Mouse (Mus musculus) forebrain, embryonic 13.5 days (tissue): ENCODE data around the gene Slc44a3. TPM values are rescaled to one million over a fixed set of nuclear protein-coding genes. Genes with fewer than 3 reads are reported as not detected.

Source experiments
- ATAC-seq: fragments of 200-750 bp; cut with Nextera tagmentation; 2 replicates; pipeline ENCODE4 v1.8.0; 2017
- H3K27ac ChIP-seq: fragments of 300-500 bp; sonication (generic); 2 replicates; pipeline ENCODE4 v1.5.1; 2015; ENCODE audit warnings: inconsistent platforms, mild to moderate bottlenecking, moderate library complexity
- H3K27me3 ChIP-seq: fragments of 300-500 bp; sonication (generic); 2 replicates; pipeline ENCODE4 v1.6.1; 2015; ENCODE audit warnings: mild to moderate bottlenecking, inconsistent platforms
- H3K36me3 ChIP-seq: fragments of 300-500 bp; sonication (generic); 2 replicates; pipeline ENCODE4 v1.6.1; 2015; ENCODE audit warnings: mild to moderate bottlenecking, inconsistent platforms; ENCODE audit not compliant: poor library complexity, severe bottlenecking
- H3K4me1 ChIP-seq: fragments of 300-500 bp; sonication (generic); 2 replicates; pipeline ENCODE4 v1.6.1; 2015; ENCODE audit warnings: inconsistent platforms
- H3K4me2 ChIP-seq: fragments of 300-500 bp; sonication (generic); 2 replicates; pipeline ENCODE4 v1.6.1; 2015; ENCODE audit warnings: inconsistent platforms, mild to moderate bottlenecking, moderate library complexity
- H3K4me3 ChIP-seq: fragments of 300-500 bp; sonication (generic); 2 replicates; pipeline ENCODE4 v1.5.1; 2015; ENCODE audit warnings: mild to moderate bottlenecking, inconsistent platforms
- H3K9ac ChIP-seq: fragments of 300-500 bp; sonication (generic); 2 replicates; pipeline ENCODE4 v1.6.1; 2015; ENCODE audit warnings: mild to moderate bottlenecking, inconsistent platforms
- H3K9me3 ChIP-seq: fragments of 300-500 bp; sonication (generic); replicated peaks from 2 replicates; pipeline ENCODE4 v1.6.1; 2016; ENCODE audit warnings: inconsistent platforms
- whole genome bisulfite sequencing: fragments of 180-500 bp; shearing (Covaris S2); methylation state at CpG from one replicate; pipeline ENCODE4 v1.1.7; 2015; 5-methylcytosine and 5-hydroxymethylcytosine counted together
- polyA plus RNA-seq: library from polyadenylated mRNA; unstranded; fragments of >200 nt; fragmentation: Nextera tagmentation; extraction: Ambion mirVana; gene quantifications from 2 replicates; pipeline ENCODE4 v1.2.1, GENCODE M21; 2015

Gene Slc44a3
- polyA plus RNA-seq, 1 experiment from 2014 or later, result 0.57 TPM

DNA sequence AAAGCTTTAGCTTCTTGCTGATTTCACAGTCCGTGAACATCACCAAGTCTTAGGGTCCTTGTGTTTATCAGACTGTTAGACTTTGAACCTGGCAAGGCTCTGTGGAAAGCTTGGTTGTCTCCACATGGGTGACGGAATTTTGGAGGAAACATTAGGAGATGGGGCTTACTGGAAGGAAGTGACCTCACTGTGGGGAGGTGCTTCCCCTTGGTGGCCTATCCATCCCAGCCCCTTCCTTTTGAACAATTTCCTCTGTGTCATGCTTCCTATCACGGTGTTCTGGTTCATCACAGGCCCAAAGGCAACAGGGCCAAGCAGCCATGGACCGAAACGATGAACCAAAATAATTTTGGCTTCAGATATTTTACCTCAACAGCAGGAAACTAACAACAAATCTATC, 89.9 kb downstream of the Slc44a3 start:
- ATAC-seq, result no peak
- Histone ChIP-seq H3K9ac (no peak overlapping the region), H3K36me3 (peaks cover 51% of the 10 kb centered on the region), H3K27me3 (no peaks in the 10 kb centered on the region), H3K4me1 (peaks cover 24% of the 10 kb centered on the region), H3K9me3 (peaks cover 6% of the 10 kb centered on the region; the same call in 1 of the 2 replicates), H3K4me3 (no peak overlapping the region), H3K4me2 (no peak overlapping the region), H3K27ac (no peak overlapping the region)
- WGBS, result 95% methylated on average over 5 of the region's 5 CpGs

GRCm38 (mm10) chr3:121441504-121441903, 90.7 kb downstream of the Slc44a3 start:
- peaks cover 51% of the 10 kb centered on the region for H3K36me3 ChIP-seq
- no peak overlapping the region for H3K27ac ChIP-seq
- H3K4me3 ChIP-seq, result no peak overlapping the region
- H3K4me2 ChIP-seq, result no peak overlapping the region
- 96% methylated on average over 12 of the region's 12 CpGs for WGBS
- peaks cover 26% of the 10 kb centered on the region for H3K4me1 ChIP-seq
- ATAC-seq, result no peak
- no peak overlapping the region for H3K9ac ChIP-seq
- no peaks in the 10 kb centered on the region for H3K27me3 ChIP-seq
- peaks cover 6% of the 10 kb centered on the region; the same call in 1 of the 2 replicates for H3K9me3 ChIP-seq

DNA sequence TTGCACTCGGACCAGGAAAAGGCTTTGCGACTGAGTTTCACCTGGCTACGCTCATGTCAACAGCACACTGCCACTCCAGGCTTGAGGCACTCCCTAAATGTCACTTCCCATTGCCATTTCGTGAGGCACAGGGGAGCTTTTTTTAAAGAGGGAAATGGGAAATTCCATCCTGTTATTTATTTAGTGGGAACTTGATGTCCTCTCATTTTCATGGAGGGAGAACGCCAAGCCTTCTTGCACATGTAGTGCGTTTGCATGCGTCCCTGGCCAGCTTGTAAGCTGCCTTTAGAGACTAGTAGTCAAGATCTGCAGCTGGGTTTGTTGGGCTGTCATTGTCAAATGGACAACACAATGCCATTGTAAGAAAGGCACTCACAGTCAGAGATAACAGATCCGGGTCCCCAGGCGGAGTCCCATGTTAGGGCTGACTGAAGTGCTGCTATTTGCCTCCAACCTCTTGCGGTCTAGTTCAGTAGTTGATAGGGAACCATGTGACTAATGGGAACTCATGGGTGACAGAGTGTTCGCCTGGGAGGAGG, 92.5 kb downstream of the Slc44a3 start:
- H3K9ac ChIP-seq, result no peak overlapping the region
- no peak overlapping the region for H3K4me2 ChIP-seq
- H3K27ac ChIP-seq, result no peak overlapping the region
- H3K4me3 ChIP-seq, result no peak overlapping the region
- peaks cover 47% of the 10 kb centered on the region for H3K36me3 ChIP-seq
- ATAC-seq, result no peak
- peaks cover 35% of the 10 kb centered on the region for H3K4me1 ChIP-seq
- 85% methylated on average over 11 of the region's 11 CpGs for WGBS
- H3K9me3 ChIP-seq, result peaks cover 4% of the 10 kb centered on the region; the same call in 1 of the 2 replicates
- H3K27me3 ChIP-seq, result no peaks in the 10 kb centered on the region

DNA sequence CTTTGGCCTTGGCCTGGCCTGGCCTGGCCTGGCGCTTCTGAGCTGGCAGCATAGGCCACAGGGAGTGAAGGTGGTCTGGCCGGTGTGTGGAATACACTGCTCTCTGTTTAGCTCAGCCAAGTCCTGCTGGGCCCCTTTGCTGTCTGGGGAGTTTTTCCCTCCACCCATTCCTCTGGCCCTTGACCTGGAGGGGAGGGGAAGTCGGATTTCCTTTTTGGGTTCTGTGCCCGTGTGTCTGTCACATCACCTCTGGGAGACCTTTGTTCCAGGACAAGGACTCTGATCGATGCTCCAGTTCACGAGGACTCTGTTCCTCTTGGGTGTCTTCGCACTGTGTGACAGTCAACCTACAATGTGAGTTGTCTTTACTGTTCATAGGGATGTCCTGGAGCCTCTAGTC, 94.2 kb downstream of the Slc44a3 start:
- H3K9me3 ChIP-seq, result no peaks in the 10 kb centered on the region
- ATAC-seq, result no peak
- no peak overlapping the region for H3K9ac ChIP-seq
- H3K36me3 ChIP-seq, result peaks cover 35% of the 10 kb centered on the region
- H3K4me2 ChIP-seq, result no peak overlapping the region
- H3K4me3 ChIP-seq, result no peak overlapping the region
- 86% methylated on average over 7 of the region's 7 CpGs for WGBS
- H3K27ac ChIP-seq, result no peak overlapping the region
- no peaks in the 10 kb centered on the region for H3K27me3 ChIP-seq
- peaks cover 52% of the 10 kb centered on the region for H3K4me1 ChIP-seq

GRCm38 (mm10) chr3:121437070-121437469, 95.1 kb downstream of the Slc44a3 start:
- Histone ChIP-seq H3K27me3 (no peaks in the 10 kb centered on the region), H3K36me3 (peaks cover 26% of the 10 kb centered on the region), H3K9ac (no peak overlapping the region), H3K4me1 (peaks cover 60% of the 10 kb centered on the region), H3K27ac (no peak overlapping the region), H3K4me3 (no peak overlapping the region), H3K9me3 (no peaks in the 10 kb centered on the region), H3K4me2 (no peak overlapping the region)
- no peak for ATAC-seq
- WGBS, result 93% methylated on average over 7 of the region's 7 CpGs

GRCm38 (mm10) chr3:121435296-121435695, 96.9 kb downstream of the Slc44a3 start:
- Histone ChIP-seq H3K9ac (peak overlapping the region; percentile 13; the same call in 1 of the 2 replicates), H3K4me1 (peaks cover 69% of the 10 kb centered on the region), H3K9me3 (no peaks in the 10 kb centered on the region), H3K4me3 (no peak overlapping the region), H3K27ac (no peak overlapping the region), H3K27me3 (no peaks in the 10 kb centered on the region), H3K4me2 (no peak overlapping the region), H3K36me3 (peaks cover 14% of the 10 kb centered on the region; the same call in 1 of the 2 replicates)
- WGBS, result 87% methylated on average over 5 of the region's 5 CpGs
- ATAC-seq, result peak; percentile 14; the same call in 1 of the 2 replicates

DNA sequence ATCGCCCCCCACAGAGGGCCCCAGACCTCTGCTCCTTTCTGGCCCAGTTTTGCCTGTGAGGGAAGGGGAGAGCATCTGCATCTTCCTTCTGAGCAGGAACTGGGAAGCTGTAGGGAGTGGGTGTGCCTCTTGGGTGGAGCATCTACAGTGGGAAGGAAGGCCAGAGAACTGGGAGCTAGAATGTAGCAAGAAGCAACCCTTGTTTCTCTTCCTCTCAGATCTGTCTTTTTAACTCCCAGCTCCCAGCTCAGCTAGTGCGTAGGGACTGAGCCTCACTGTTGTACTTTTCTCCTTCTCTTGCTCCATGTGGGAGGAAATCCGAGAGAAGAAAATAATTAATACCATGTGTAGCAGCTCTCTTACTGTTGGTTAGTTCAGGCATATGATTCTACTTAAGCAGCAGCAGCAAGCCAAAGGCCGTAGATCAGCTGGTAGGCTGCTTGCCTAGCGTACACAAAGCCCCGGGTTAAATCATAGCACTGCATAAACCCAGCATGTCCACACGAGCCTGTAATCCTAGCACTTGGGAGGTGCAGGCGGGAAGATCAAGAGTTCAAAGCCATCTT, 98.2 kb downstream of the Slc44a3 start:
- WGBS, result 63% methylated on average over 8 of the region's 8 CpGs
- Histone ChIP-seq H3K27me3 (no peaks in the 10 kb centered on the region), H3K9ac (peak overlapping the region; percentile 43; the same call in 1 of the 2 replicates), H3K4me1 (peaks cover 70% of the 10 kb centered on the region), H3K36me3 (peaks cover 12% of the 10 kb centered on the region; the same call in 1 of the 2 replicates), H3K27ac (peak overlapping the region; percentile 60), H3K4me2 (0 out of 2 replicates have a peak overlapping the region, but pooled peaks have one; percentile 8), H3K9me3 (no peaks in the 10 kb centered on the region), H3K4me3 (no peak overlapping the region)
- ATAC-seq, result no peak; the same call in 1 of the 2 replicates

DNA sequence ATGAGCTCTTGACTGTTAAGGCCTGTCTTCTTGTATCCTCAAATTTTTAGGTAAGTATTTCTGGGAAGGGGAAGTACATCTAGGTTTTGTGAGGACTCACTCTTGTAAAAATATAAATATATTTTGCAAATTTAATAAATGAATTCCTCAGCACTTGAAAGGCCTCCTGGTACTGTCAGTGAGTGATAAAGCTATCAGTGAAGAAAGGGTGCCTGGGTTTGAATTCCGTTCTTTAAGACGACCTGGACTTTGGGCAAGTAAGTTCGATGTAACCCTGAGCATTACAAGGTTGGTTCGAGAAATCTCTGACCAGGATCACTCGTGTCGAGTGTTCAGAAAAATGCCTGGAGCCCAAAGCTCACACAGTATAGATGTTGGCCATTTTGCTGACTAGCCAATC, 98.8 kb downstream of the Slc44a3 start:
- H3K36me3 ChIP-seq, result peaks cover 11% of the 10 kb centered on the region; the same call in 1 of the 2 replicates
- no peak overlapping the region for H3K4me2 ChIP-seq
- 83% methylated on average over 6 of the region's 6 CpGs for WGBS
- peaks cover 74% of the 10 kb centered on the region for H3K4me1 ChIP-seq
- H3K9ac ChIP-seq, result no peak overlapping the region
- H3K27ac ChIP-seq, result 0 out of 2 replicates have a peak overlapping the region, but pooled peaks have one; percentile 60
- no peak for ATAC-seq
- no peaks in the 10 kb centered on the region for H3K9me3 ChIP-seq
- H3K4me3 ChIP-seq, result no peak overlapping the region
- no peaks in the 10 kb centered on the region for H3K27me3 ChIP-seq

DNA sequence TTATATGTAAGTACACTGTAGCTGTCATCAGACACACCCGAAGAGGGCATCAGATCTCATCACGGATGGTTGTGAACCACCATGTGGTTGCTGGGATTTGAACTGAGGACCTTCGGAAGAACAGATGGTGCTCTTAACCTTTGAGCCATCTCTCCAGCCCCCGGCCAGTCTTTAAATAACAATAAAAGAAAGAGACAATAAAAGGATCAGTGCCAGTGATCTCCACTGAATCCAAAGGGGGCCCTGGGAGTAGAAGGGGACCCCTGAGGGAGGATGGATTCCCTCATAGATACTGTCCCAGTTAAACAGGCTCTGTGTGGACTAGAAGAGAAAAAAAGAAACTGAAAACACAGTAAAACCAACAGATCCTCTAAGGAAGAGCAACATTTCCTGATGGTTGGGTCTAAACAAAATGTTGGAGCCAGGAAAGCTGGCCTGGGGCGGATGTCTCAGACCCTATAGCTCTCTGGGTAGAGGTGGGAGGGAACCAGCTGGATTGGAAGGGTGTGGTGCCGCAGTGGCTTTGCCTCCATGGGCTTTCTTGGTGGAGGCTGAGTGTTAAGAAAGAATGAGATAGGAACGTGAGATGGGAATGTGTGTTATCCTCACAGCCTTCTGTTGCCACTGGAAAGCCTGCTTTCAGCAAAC, 101.8 kb downstream of the Slc44a3 start:
- H3K9me3 ChIP-seq, result no peaks in the 10 kb centered on the region
- H3K27ac ChIP-seq, result peak overlapping the region; percentile 45; the same call in 1 of the 2 replicates
- no peak for ATAC-seq
- H3K27me3 ChIP-seq, result no peaks in the 10 kb centered on the region
- H3K4me3 ChIP-seq, result no peak overlapping the region; the same call in 1 of the 2 replicates
- WGBS, result 34% methylated on average over 7 of the region's 7 CpGs
- H3K9ac ChIP-seq, result no peak overlapping the region
- no peaks in the 10 kb centered on the region for H3K36me3 ChIP-seq
- peaks cover 71% of the 10 kb centered on the region for H3K4me1 ChIP-seq
- peak overlapping the region; percentile 78 for H3K4me2 ChIP-seq

DNA sequence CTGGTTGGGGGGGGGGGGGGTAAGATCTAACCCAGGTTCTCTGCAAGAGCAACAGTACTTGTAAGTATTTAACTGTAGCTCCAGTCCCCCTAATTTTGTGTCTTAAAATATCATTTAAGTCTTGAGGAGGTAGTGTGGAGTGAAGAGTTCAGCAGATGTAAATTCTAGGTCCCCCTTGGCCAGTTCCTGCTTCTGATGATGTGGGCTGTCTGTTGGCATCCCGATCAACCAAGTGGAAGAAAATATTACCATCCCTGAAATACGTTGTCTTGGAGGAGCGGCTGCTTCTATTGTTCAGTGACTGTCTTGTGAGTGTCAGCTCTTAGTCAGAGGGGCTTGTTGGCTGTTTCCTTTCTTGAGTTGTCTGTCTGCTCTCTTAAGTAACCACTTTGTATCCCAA, 102.7 kb downstream of the Slc44a3 start:
- H3K4me1 ChIP-seq, result peaks cover 64% of the 10 kb centered on the region

GRCm38 (mm10) chr3:121428696-121429259, 103.4 kb downstream of the Slc44a3 start:
- H3K9me3 ChIP-seq, result no peaks in the 10 kb centered on the region
- no peaks in the 10 kb centered on the region; the same call in 1 of the 2 replicates for H3K27me3 ChIP-seq
- peak overlapping the region; percentile 89 for H3K4me3 ChIP-seq
- WGBS, result 50% methylated on average over 11 of the region's 11 CpGs
- no peak overlapping the region for H3K27ac ChIP-seq
- peaks cover 57% of the 10 kb centered on the region for H3K4me1 ChIP-seq
- H3K4me2 ChIP-seq, result peak overlapping the region; percentile 78
- no peaks in the 10 kb centered on the region for H3K36me3 ChIP-seq
- H3K9ac ChIP-seq, result peak overlapping the region; percentile 97
- ATAC-seq, result no peak

More for the DNA sequence above, 102.7 kb downstream of the Slc44a3 start:
- peak overlapping the region; percentile 89 for H3K4me3 ChIP-seq
- H3K36me3 ChIP-seq, result no peaks in the 10 kb centered on the region
- H3K9me3 ChIP-seq, result no peaks in the 10 kb centered on the region
- H3K9ac ChIP-seq, result peak overlapping the region; percentile 97; the same call in 1 of the 2 replicates
- peak overlapping the region; percentile 78 for H3K4me2 ChIP-seq
- no peaks in the 10 kb centered on the region; the same call in 1 of the 2 replicates for H3K27me3 ChIP-seq
- no peak for ATAC-seq
- 26% methylated on average over 3 of the region's 3 CpGs for WGBS
- no peak overlapping the region for H3K27ac ChIP-seq

- peak overlapping the region; percentile 78 for H3K4me2 ChIP-seq
- H3K36me3 ChIP-seq, result no peaks in the 10 kb centered on the region
- H3K27ac ChIP-seq, result peak overlapping the region; percentile 99
- H3K4me3 ChIP-seq, result peak overlapping the region; percentile 89
- ATAC-seq, result no peak
- WGBS, result 6% methylated on average over 8 of the region's 8 CpGs
- peaks cover 51% of the 10 kb centered on the region for H3K4me1 ChIP-seq
- H3K27me3 ChIP-seq, result no peaks in the 10 kb centered on the region; the same call in 1 of the 2 replicates
- H3K9me3 ChIP-seq, result no peaks in the 10 kb centered on the region
- H3K9ac ChIP-seq, result peak overlapping the region; percentile 97
Measured at GRCm38 (mm10) chr3:121428230-121428629, 104.0 kb downstream of the Slc44a3 start.
